Mouse (Mus musculus) naive thymus-derived CD4-positive, alpha-beta T cell, adult 2 months (primary cell): ENCODE measurements around the gene Ift46.

Source experiments
- DNase-seq: peaks from one replicate; pipeline ENCODE4 v3.0.0-alpha.2; 2011; ENCODE audit warnings: low read depth

The Ift46 gene

DNA sequence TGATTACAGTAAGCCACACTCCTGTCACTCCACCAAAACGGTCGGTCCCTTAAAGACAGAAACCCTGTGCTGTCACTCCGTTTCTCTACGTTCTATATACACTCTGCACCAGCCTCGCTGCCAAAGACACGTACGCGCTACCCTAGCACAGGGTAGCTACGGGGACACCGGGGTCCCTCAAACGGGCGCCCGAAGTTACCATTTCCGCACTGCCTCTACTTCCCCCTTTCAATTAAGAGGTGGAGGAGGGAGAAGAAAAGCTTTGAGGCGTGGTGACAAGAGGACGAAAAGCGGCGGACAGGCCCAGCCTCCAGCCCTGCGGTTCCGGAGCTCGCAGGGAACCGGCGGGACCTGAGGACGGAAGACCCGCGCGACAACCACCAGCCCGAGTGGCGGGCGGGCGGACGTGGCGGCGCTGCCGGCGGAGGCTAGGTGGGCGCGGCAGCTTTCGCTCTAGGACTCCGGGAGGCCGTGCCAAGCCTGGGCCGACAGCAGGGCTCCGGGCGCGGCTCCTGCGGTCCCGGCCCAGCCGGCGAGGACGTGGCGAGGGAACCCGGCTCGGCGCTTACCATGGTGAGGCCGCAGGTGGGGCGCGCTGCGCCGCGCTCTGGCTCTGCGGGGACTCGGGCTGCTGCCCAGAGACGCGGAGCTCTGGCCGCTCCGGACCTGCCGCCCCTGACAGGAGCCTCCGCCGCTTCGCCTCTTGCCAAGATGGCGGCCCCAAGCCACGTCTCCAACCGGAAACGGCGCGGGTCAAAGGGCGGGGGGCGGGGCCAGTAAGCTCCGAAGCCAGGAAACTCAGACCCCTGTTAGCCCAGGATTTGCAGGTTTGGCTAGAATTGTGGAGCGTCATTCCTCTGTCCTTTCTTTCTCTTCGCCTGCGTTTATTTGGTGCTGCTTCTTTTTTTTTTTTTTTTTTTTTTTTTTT lies at the start of gene Ift46, which contains the start of gene Arcn1:
Ift46 (plus strand) TSS at position 808 of the 928 bp plus-strand sequence.
Arcn1 (minus strand) TSS at position 745 of the 928 bp plus-strand sequence.
- DNase-seq: peak; percentile 91

- DNase-seq: no peak
Observed at GRCm38 (mm10) chr9:44718937-44719631, 48.6 kb upstream of the Ift46 start.

- no peak for DNase-seq
Observed at GRCm38 (mm10) chr9:44719632-44720357, 47.9 kb upstream of the Ift46 start.

GRCm38 (mm10) chr9:44720358-44721153 lies 47.2 kb upstream of the Ift46 start:
- DNase-seq: peak; percentile 55

GRCm38 (mm10) chr9:44721154-44721876 lies 46.4 kb upstream of the Ift46 start:
- DNase-seq: peak; percentile 65

DNA sequence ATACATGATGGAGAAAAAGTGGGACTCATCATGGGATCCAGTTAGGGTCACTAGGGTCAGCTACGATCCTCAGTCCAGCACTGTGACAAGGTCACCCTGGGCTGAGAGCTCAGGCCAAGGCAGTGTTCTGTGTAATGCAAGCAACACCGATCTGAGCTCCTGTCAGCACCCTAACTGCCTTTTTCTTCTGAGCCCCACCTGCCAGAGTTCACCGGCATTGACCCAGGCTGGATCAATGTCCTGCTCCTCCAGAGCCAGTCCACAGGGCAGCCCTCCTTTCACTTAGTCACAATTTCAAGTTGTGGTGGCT lies 45.9 kb upstream of the Ift46 start:
- DNase-seq: no peak

GRCm38 (mm10) chr9:44722575-44722974 lies 45.1 kb upstream of the Ift46 start:
- DNase-seq: no peak

- DNase-seq: no peak
Observed at GRCm38 (mm10) chr9:44723008-44723407, 44.7 kb upstream of the Ift46 start.

GRCm38 (mm10) chr9:44723521-44724041 lies 44.1 kb upstream of the Ift46 start:
- peak; percentile 53 for DNase-seq

- no peak for DNase-seq
Observed at GRCm38 (mm10) chr9:44724223-44724622, 43.5 kb upstream of the Ift46 start.

- DNase-seq: no peak
Observed at GRCm38 (mm10) chr9:44724665-44725064, 43.0 kb upstream of the Ift46 start.

DNA sequence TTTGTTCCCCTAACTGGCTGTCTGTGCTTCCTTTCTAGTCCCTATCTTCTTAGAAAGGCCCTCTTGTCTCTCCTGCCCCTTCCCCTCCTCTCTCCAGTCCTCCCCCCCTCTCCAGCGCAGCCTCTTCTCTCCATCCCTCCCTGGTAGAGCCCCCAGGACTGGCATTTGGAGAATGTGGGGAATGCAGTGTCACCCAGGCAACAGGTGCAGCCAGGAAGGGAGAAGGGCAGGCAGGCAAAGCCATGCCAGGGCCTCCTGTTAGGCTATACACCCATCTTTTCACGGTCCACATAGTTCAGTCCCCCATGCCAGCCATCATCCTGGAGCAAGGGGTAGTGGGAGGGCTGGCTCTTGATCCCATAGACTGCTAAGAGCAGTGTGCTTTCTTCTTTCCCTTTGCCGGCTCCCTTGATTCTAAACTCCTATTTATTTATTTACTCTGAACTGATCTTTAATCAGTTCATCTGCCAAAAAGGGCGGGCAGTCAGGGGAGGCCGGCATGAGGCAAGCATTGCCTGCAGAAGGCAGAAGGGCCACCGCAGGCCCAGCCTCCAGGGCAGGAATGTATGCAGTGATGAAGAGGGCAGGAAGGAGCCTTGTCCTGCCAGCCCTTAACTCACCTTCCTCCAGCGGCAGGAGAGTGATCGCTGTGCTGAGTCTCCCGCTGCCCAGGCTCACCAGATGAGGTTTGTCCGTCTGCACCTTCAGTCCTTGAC lies 41.1 kb upstream of the Ift46 start:
- DNase-seq: no peak

DNA sequence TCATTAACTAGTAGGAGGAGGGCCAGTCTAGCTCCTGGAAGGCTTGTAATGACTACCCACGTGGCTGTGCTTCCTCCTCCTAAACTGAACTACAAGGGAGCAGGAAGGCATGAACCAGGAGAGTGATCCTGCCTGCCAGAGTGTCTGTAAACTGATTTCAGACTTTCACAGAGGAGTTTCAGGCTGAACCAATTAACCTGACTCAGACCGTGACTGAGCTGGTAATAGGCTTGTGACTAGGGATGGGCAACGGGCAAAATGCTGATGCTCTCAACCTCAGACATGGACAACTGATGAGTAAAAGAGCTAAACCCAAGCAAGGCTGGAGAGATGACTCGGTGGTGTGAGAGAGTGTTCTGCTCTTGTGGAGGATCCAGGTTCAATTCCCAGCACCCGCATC lies 40.3 kb upstream of the Ift46 start:
- no peak for DNase-seq

- no peak for DNase-seq
Observed at GRCm38 (mm10) chr9:44732130-44732549, 35.6 kb upstream of the Ift46 start.

DNA sequence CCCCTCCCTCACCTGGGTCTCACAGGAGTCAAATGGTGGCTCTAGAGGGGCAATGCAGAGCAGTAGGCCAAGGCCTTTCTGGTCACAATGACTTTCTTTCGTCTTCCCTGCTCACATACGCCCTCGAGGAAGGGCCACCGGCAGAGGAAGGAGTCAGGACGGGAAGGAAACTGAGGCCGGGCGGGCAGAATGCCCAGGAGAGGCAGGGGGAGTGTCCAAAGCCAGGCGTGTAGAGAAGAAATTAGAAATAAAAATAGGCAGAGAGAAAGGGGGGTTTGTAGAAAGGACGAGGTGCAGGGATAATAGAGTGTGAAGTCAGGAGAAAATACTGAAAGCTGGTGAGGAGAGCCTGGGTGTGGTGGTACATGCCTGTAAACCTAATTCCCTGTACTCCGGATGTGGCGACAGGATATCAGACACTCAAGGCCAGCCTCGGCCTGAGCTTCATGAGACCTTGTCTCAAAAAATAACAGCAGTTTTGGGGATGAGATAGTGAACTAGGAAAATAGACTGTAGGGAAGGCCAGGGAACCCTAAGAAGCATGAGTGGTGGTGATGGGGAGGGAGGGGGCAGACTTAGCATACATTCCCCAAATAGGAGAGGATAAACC lies 34.7 kb upstream of the Ift46 start:
- no peak for DNase-seq

DNA sequence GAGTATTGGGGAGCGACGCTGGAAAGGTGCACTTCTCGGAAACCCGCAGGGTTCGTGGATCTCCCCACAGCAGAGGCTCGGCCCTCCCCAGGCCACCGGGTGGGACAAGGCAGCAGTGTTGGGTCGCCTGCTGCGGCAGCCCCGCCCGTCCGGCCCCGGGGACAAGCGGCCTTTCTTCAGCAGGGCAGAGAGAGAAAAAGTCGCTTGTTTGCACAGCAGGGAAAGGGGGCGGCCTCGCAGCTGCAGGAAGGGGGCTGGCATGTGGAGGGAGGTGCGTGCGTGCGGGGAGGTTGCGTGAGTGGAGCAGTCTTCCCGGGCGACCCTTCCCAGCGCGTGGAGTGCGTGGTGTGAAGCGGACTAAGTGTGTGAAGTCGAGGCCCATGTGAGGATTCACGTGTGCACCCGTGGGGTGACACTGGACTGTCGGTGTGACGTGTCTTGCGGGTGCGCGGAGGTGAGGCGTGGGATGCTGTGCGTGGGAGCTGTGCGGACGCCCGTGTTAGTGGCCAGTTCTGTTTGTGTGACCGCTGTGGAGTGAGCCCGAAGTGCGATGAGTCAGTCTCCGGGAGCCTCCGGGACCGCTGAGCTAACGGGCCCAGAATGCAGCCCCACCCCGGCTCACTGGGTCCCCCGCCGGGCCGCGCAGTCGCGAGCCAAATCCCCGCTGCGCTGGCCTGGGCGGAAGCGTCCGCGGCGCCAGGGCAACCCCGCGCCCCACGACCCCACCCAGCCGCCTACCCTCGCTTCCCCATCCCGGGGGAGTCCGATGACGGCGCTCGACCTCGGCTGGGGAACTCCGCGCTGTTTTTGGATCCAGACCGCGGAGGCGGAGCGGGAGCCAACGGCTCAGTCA lies 33.8 kb upstream of the Ift46 start:
- DNase-seq: peak; percentile 50

- peak; percentile 80 for DNase-seq
Observed at GRCm38 (mm10) chr9:44734524-44735494, 32.9 kb upstream of the Ift46 start, which contains the start of gene Phldb1. TSS of gene Phldb1 (minus strand) at chr9:44735198.
